Mouse (Mus musculus): Measurements from ENCODE around the gene Sema6d. TPM values are rescaled to one million over a fixed set of nuclear protein-coding genes. Genes with fewer than 3 reads are reported as not detected.

Gene Sema6d
- polyA plus RNA-seq, 1 experiment: 25.3 TPM

GRCm38 (mm10) chr2:124684481-124684901 is 594.7 kb downstream of the Sema6d start:
- WGBS: 34% methylated on average over 5 of the region's 5 CpGs
- Histone ChIP-seq H3K4me3 (replicated peaks; ENCODE audit: extremely low read depth, low read depth, low read length) (no peak overlapping the region), H3K4me1 (ENCODE audit: control insufficient read depth, insufficient read depth, low read length) (no peaks in the 10 kb centered on the region)
- TF ChIP-seq CTCF (IDR thresholded peaks at IDR 0.05; ENCODE audit: insufficient read depth, low read length) (no peak), POLR2A (IDR thresholded peaks at IDR 0.05; ENCODE audit: borderline replicate concordance, extremely low read depth, low read depth, low read length) (no peak)
- no peak for DNase-seq

GRCm38 (mm10) chr2:124690372-124690771 is 600.6 kb downstream of the Sema6d start:
- DNase-seq: no peak
- WGBS: 88% methylated on average over 1 of the region's 1 CpGs
- TF ChIP-seq CTCF (IDR thresholded peaks at IDR 0.05; ENCODE audit: insufficient read depth, low read length): no peak
- TF ChIP-seq POLR2A (IDR thresholded peaks at IDR 0.05; ENCODE audit: borderline replicate concordance, extremely low read depth, low read depth, low read length): no peak
- Histone ChIP-seq H3K4me3 (replicated peaks; ENCODE audit: extremely low read depth, low read depth, low read length) (no peak overlapping the region), H3K4me1 (ENCODE audit: control insufficient read depth, insufficient read depth, low read length) (no peaks in the 10 kb centered on the region)

- H3K4me1 ChIP-seq (ENCODE audit: control insufficient read depth, insufficient read depth, low read length): no peaks in the 10 kb centered on the region; the same call in 1 of the 2 replicates
- 94% methylated on average over 10 of the region's 10 CpGs for WGBS
Observed at GRCm38 (mm10) chr2:124702621-124703020, 612.9 kb downstream of the Sema6d start.

GRCm38 (mm10) chr2:124704922-124705321 is 615.2 kb downstream of the Sema6d start:
- no peak for DNase-seq
- TF ChIP-seq CTCF (IDR thresholded peaks at IDR 0.05; ENCODE audit: insufficient read depth, low read length) (no peak), POLR2A (IDR thresholded peaks at IDR 0.05; ENCODE audit: borderline replicate concordance, extremely low read depth, low read depth, low read length) (no peak)
- H3K4me3 ChIP-seq (replicated peaks; ENCODE audit: extremely low read depth, low read depth, low read length): no peak overlapping the region
- H3K4me1 ChIP-seq (ENCODE audit: control insufficient read depth, insufficient read depth, low read length): no peaks in the 10 kb centered on the region; the same call in 1 of the 2 replicates
- 48% methylated on average over 4 of the region's 4 CpGs for WGBS

More at GRCm38 (mm10) chr2:124702621-124703020, 612.9 kb downstream of the Sema6d start:
- no peak for DNase-seq
- no peak for TF ChIP-seq CTCF (IDR thresholded peaks at IDR 0.05; ENCODE audit: insufficient read depth, low read length)
- no peak for TF ChIP-seq POLR2A (IDR thresholded peaks at IDR 0.05; ENCODE audit: borderline replicate concordance, extremely low read depth, low read depth, low read length)
- H3K4me3 ChIP-seq (replicated peaks; ENCODE audit: extremely low read depth, low read depth, low read length): no peak overlapping the region

GRCm38 (mm10) chr2:124705806-124706205 is 616.0 kb downstream of the Sema6d start:
- 59% methylated on average over 4 of the region's 4 CpGs for WGBS
- no peak for TF ChIP-seq POLR2A (IDR thresholded peaks at IDR 0.05; ENCODE audit: borderline replicate concordance, extremely low read depth, low read depth, low read length)
- TF ChIP-seq CTCF (IDR thresholded peaks at IDR 0.05; ENCODE audit: insufficient read depth, low read length): no peak
- DNase-seq: no peak
- H3K4me1 ChIP-seq (ENCODE audit: control insufficient read depth, insufficient read depth, low read length): no peaks in the 10 kb centered on the region; the same call in 1 of the 2 replicates
- H3K4me3 ChIP-seq (replicated peaks; ENCODE audit: extremely low read depth, low read depth, low read length): no peak overlapping the region

- 63% methylated on average over 7 of the region's 7 CpGs for WGBS
- no peak for DNase-seq
- no peaks in the 10 kb centered on the region; the same call in 1 of the 2 replicates for H3K4me1 ChIP-seq (ENCODE audit: control insufficient read depth, insufficient read depth, low read length)
- TF ChIP-seq CTCF (IDR thresholded peaks at IDR 0.05; ENCODE audit: insufficient read depth, low read length): no peak
- no peak for TF ChIP-seq POLR2A (IDR thresholded peaks at IDR 0.05; ENCODE audit: borderline replicate concordance, extremely low read depth, low read depth, low read length)
- H3K4me3 ChIP-seq (replicated peaks; ENCODE audit: extremely low read depth, low read depth, low read length): no peak overlapping the region
Observed at GRCm38 (mm10) chr2:124706896-124707295, 617.1 kb downstream of the Sema6d start.

Measured in lung, adult 2 months (tissue).